Mouse (Mus musculus) kidney, embryonic 16.5 days (tissue): Measurements from ENCODE around the gene Olfr1373. TPM values are rescaled to one million over a fixed set of nuclear protein-coding genes. Genes with fewer than 3 reads are reported as not detected.

Experiments used
- ATAC-seq: fragments of 200-750 bp; cut with Nextera tagmentation; 2 replicates; pipeline ENCODE4 v1.8.0; 2017; ENCODE audit warnings: moderate TSS enrichment; ENCODE audit not compliant: low FRiP score, low TSS enrichment
- H3K27ac ChIP-seq: fragments of 300-500 bp; sonication (generic); 2 replicates; pipeline ENCODE4 v1.5.1; 2014; ENCODE audit warnings: low read length
- H3K27me3 ChIP-seq: fragments of 300-500 bp; sonication (generic); 2 replicates; pipeline ENCODE4 v1.6.1; 2014; ENCODE audit warnings: low read length, control low read depth, mixed read lengths; ENCODE audit not compliant: insufficient read depth
- H3K36me3 ChIP-seq: fragments of 300-500 bp; sonication (generic); 2 replicates; pipeline ENCODE4 v1.6.1; 2014; ENCODE audit warnings: low read length, control low read depth, mixed read lengths; ENCODE audit not compliant: insufficient read depth
- H3K4me1 ChIP-seq: fragments of 300-500 bp; sonication (generic); 2 replicates; pipeline ENCODE4 v1.6.1; 2014; ENCODE audit warnings: low read length, control low read depth, mixed read lengths; ENCODE audit not compliant: insufficient read depth
- H3K4me2 ChIP-seq: fragments of 300-500 bp; sonication (generic); replicated peaks from 2 replicates; pipeline ENCODE4 v1.6.1; 2014; ENCODE audit warnings: low read depth, low read length
- H3K4me3 ChIP-seq: fragments of 300-500 bp; sonication (generic); 2 replicates; pipeline ENCODE4 v1.5.1; 2014; ENCODE audit warnings: mild to moderate bottlenecking, low read length
- H3K9ac ChIP-seq: fragments of 300-500 bp; sonication (generic); replicated peaks from 2 replicates; pipeline ENCODE4 v1.6.1; 2014; ENCODE audit warnings: low read length
- H3K9me3 ChIP-seq: fragments of 300-500 bp; sonication (generic); 2 replicates; pipeline ENCODE4 v1.6.1; 2016; ENCODE audit warnings: low read length, control low read depth
- WGBS: fragments of 180-500 bp; shearing (Covaris S2); extraction: QIAGEN DNeasy Blood & Tissue Kit; methylation state at CpG from one replicate; pipeline ENCODE4 v1.1.7; 2014; 5-methylcytosine and 5-hydroxymethylcytosine counted together
- polyA plus RNA-seq: library from polyadenylated mRNA; unstranded; fragments of >200 nt; fragmentation: Nextera tagmentation; extraction: Ambion mirVana; gene quantifications from 2 replicates; pipeline ENCODE4 v1.2.1, GENCODE M21; 2015

Olfr1373 gene
- polyA plus RNA-seq, 1 experiment from 2014 or later: not detected

DNA sequence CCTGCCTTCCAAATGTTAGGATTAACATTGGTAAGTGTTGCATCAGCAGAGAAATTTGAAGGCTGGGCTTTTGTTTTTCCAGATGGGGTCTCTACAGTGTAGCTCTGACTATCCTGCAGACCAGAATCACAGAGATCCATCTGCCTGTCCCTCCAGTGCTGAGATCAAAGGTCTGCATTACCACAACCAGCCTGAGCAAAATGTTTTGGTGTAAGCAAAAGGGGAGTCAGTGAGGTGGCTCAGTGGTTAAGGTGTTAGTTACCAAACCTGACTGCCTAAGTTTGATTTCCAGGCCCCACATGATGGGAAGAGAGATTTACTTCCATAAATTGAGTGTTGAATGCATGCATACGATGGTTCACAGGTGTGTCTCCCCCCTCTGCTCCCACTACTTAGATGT, 35.9 kb downstream of the Olfr1373 start:
- Histone ChIP-seq H3K27me3 (no peaks in the 10 kb centered on the region), H3K4me2 (no peak overlapping the region), H3K4me1 (peaks cover 7% of the 10 kb centered on the region), H3K36me3 (peaks cover 9% of the 10 kb centered on the region), H3K4me3 (no peak overlapping the region), H3K9ac (no peak overlapping the region), H3K27ac (no peak overlapping the region), H3K9me3 (no peaks in the 10 kb centered on the region)
- no peak for ATAC-seq
- 75% methylated on average over 1 of the region's 1 CpGs for WGBS

GRCm38 (mm10) chr11:52108796-52109195, 36.5 kb downstream of the Olfr1373 start:
- peaks cover 6% of the 10 kb centered on the region; the same call in 1 of the 2 replicates for H3K36me3 ChIP-seq
- no peak overlapping the region for H3K9ac ChIP-seq
- H3K27ac ChIP-seq: no peak overlapping the region
- peaks cover 7% of the 10 kb centered on the region for H3K4me1 ChIP-seq
- WGBS: 87% methylated on average over 5 of the region's 5 CpGs
- no peak for ATAC-seq
- no peaks in the 10 kb centered on the region for H3K9me3 ChIP-seq
- no peaks in the 10 kb centered on the region for H3K27me3 ChIP-seq
- H3K4me2 ChIP-seq: no peak overlapping the region
- H3K4me3 ChIP-seq: no peak overlapping the region

GRCm38 (mm10) chr11:52106438-52106837, 38.9 kb downstream of the Olfr1373 start:
- Histone ChIP-seq H3K27ac (no peak overlapping the region), H3K36me3 (0 out of 2 replicates have a peak, but pooled peaks cover 3% of the 10 kb centered on the region), H3K9ac (no peak overlapping the region), H3K4me1 (peaks cover 14% of the 10 kb centered on the region), H3K4me3 (no peak overlapping the region), H3K9me3 (no peaks in the 10 kb centered on the region), H3K27me3 (no peaks in the 10 kb centered on the region), H3K4me2 (no peak overlapping the region)
- 97% methylated on average over 1 of the region's 1 CpGs for WGBS
- no peak for ATAC-seq

- Histone ChIP-seq H3K9ac (no peak overlapping the region), H3K4me3 (no peak overlapping the region), H3K4me2 (no peak overlapping the region), H3K27ac (no peak overlapping the region), H3K9me3 (no peaks in the 10 kb centered on the region), H3K4me1 (peaks cover 18% of the 10 kb centered on the region), H3K27me3 (no peaks in the 10 kb centered on the region), H3K36me3 (0 out of 2 replicates have a peak, but pooled peaks cover 3% of the 10 kb centered on the region)
- no peak for ATAC-seq
- 79% methylated on average over 2 of the region's 2 CpGs for WGBS
These were observed 39.3 kb downstream of the Olfr1373 start for GRCm38 (mm10) chr11:52106037-52106436.

DNA sequence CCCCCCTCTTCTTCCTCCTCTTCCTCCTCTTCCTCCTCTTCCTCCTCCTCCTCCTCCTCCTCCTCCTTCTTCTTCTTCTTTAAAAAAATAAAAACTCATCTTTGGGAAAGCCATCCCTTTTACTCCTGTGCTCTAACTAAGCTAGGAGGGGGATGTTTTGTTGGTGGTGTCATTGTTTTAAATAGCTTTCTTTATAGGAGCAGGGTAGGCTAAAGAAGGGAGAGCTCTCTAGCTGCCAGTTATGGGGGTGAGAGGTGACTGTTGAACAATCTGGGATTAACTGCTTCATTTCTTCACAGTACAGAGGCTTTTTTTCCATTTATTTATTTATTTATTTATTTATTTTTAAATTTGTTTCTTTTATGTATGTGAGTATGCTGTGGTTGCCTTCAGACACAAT, 39.8 kb downstream of the Olfr1373 start:
- H3K9ac ChIP-seq: no peak overlapping the region
- H3K36me3 ChIP-seq: 0 out of 2 replicates have a peak, but pooled peaks cover 3% of the 10 kb centered on the region
- H3K4me2 ChIP-seq: no peak overlapping the region
- H3K4me3 ChIP-seq: no peak overlapping the region
- peaks cover 23% of the 10 kb centered on the region for H3K4me1 ChIP-seq
- H3K9me3 ChIP-seq: no peaks in the 10 kb centered on the region
- no peaks in the 10 kb centered on the region for H3K27me3 ChIP-seq
- H3K27ac ChIP-seq: no peak overlapping the region
- no peak for ATAC-seq

- no peak overlapping the region for H3K27ac ChIP-seq
- no peaks in the 10 kb centered on the region for H3K9me3 ChIP-seq
- H3K4me3 ChIP-seq: no peak overlapping the region
- ATAC-seq: no peak
- WGBS: 78% methylated on average over 4 of the region's 4 CpGs
- H3K36me3 ChIP-seq: 0 out of 2 replicates have a peak, but pooled peaks cover 3% of the 10 kb centered on the region
- H3K9ac ChIP-seq: no peak overlapping the region
- no peaks in the 10 kb centered on the region for H3K27me3 ChIP-seq
- H3K4me1 ChIP-seq: peaks cover 30% of the 10 kb centered on the region
- H3K4me2 ChIP-seq: no peak overlapping the region
These were observed 42.4 kb downstream of the Olfr1373 start for GRCm38 (mm10) chr11:52102977-52103376.

DNA sequence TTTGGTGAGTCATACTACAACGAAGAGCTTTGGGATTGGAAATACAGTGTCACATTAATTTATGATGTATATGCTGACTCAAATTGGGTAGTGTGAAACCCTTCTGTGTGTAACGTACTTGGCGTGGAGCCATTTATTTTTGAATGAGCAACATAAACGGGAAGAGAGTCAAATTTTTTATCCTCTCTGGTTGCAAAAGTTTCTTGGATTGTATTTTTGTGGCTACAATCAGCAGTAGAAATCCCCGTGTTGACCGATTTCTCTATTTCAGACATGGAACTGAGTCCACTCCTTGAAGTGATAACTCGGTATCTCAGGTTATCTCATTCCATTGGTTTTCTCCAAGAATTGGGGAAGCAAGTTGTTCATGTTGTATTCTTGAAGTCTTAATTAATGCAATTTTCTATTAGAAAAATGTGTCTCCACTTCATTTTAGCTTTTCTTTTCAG, 45.5 kb downstream of the Olfr1373 start:
- H3K9ac ChIP-seq: peak overlapping the region; percentile 99
- H3K4me2 ChIP-seq: peak overlapping the region; percentile 89
- peak overlapping the region; percentile 84 for H3K4me3 ChIP-seq
- peak overlapping the region; percentile 99 for H3K27ac ChIP-seq
- no peaks in the 10 kb centered on the region for H3K36me3 ChIP-seq
- no peak for ATAC-seq
- WGBS: 2% methylated on average over 7 of the region's 7 CpGs
- peaks cover 27% of the 10 kb centered on the region for H3K4me1 ChIP-seq
- no peaks in the 10 kb centered on the region for H3K9me3 ChIP-seq
- H3K27me3 ChIP-seq: no peaks in the 10 kb centered on the region

- Histone ChIP-seq H3K4me2 (peak overlapping the region; percentile 89), H3K9me3 (no peaks in the 10 kb centered on the region), H3K4me1 (peaks cover 27% of the 10 kb centered on the region), H3K27ac (peak overlapping the region; percentile 99), H3K9ac (peak overlapping the region; percentile 99), H3K36me3 (no peaks in the 10 kb centered on the region), H3K4me3 (peak overlapping the region; percentile 84), H3K27me3 (no peaks in the 10 kb centered on the region)
- WGBS: 0% methylated on average over 71 of the region's 72 CpGs
- peak; percentile 81 for ATAC-seq
These were observed 46.1 kb downstream of the Olfr1373 start for GRCm38 (mm10) chr11:52099031-52099761.

GRCm38 (mm10) chr11:52098398-52098946, 46.9 kb downstream of the Olfr1373 start, which contains the start of gene Ppp2ca:
TSS of gene Ppp2ca (plus strand) at chr11:52098681.
- Histone ChIP-seq H3K4me2 (peak within 1 kb of the TSS; percentile 89), H3K4me3 (peak within 1 kb of the TSS; percentile 84), H3K36me3 (no peaks in the 10 kb centered on the region), H3K27me3 (no peaks in the 10 kb centered on the region), H3K27ac (peak within 1 kb of the TSS; percentile 99), H3K4me1 (peaks cover 27% of the 10 kb centered on the region), H3K9ac (peak within 1 kb of the TSS; percentile 99), H3K9me3 (no peaks in the 10 kb centered on the region)
- ATAC-seq: peak; percentile 99
- 0% methylated on average over 53 of the region's 53 CpGs for WGBS

DNA sequence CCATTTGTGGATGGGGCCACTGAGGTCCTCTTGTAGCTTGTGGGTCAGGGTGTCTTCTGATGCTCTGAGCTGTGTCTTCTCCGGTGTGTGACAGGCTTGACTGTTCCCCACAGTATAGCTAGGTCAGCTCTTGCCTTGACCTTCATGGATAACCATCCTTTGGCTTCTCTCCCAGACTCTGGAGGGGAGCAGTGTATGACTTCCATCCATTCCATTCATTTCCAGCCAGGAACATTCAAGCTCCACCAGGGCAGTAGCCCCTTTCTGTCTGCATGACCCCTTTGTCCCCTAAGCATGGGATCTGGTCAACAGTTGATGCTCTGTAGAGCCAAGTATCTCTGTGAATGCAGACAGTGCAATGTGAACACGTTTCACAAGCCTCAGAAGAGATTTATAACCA, 47.7 kb downstream of the Olfr1373 start:
- Histone ChIP-seq H3K36me3 (no peaks in the 10 kb centered on the region), H3K9me3 (no peaks in the 10 kb centered on the region), H3K4me2 (peak overlapping the region; percentile 77; the same call in 1 of the 2 replicates), H3K27me3 (no peaks in the 10 kb centered on the region), H3K9ac (peak overlapping the region; percentile 74; the same call in 1 of the 2 replicates), H3K27ac (peak overlapping the region; percentile 93), H3K4me1 (peaks cover 27% of the 10 kb centered on the region), H3K4me3 (no peak overlapping the region)
- WGBS: 51% methylated on average over 2 of the region's 2 CpGs
- no peak for ATAC-seq
